Mouse (Mus musculus) cerebellum, postnatal 36 days (tissue): Measurements from ENCODE around the gene Pdp2.
"Not testable (repeated sequence)": the region's sequence is repeated elsewhere in the genome, so short reads cannot be mapped to it uniquely, and the experiment has no call there.

Experiments used
- DNase-seq, 2 experiments: peaks; one replicate each; pipeline ENCODE4 v3.0.0; 2021 to 2022; ENCODE audit warnings: mixed read lengths in 2 of 2

Pdp2 gene

GRCm38 (mm10) chr8:104635004-104635710 lies 43.9 kb downstream of the Pdp2 start:
- no peak for DNase-seq

GRCm38 (mm10) chr8:104638010-104638409 lies 46.8 kb downstream of the Pdp2 start:
- no peak for DNase-seq

- no peak for DNase-seq
These were observed 49.0 kb downstream of the Pdp2 start for GRCm38 (mm10) chr8:104640241-104640640.

- DNase-seq: no peak
These were observed 49.6 kb downstream of the Pdp2 start for GRCm38 (mm10) chr8:104640831-104641370.

GRCm38 (mm10) chr8:104641426-104642323 lies 50.4 kb downstream of the Pdp2 start, which contains the start of gene Ciao2b:
Ciao2b (minus strand) TSS chr8:104641965.
- peak; percentile 91 to 94 for DNase-seq

- DNase-seq: no peak
These were observed 51.0 kb downstream of the Pdp2 start for GRCm38 (mm10) chr8:104642324-104642654.

- DNase-seq: not testable (repeated sequence)
These were observed 52.9 kb downstream of the Pdp2 start for GRCm38 (mm10) chr8:104644187-104644586.
